Mouse (Mus musculus) thymus, postnatal 0 days (tissue): Measurements from ENCODE around the gene Cox17. TPM values are rescaled to one million over a fixed set of nuclear protein-coding genes. Genes with fewer than 3 reads are reported as not detected.
A peak's percentile ranks its signal among the peaks of the same experiment; 100 is the strongest.

Experiments used
- DNase-seq: peaks from one replicate; pipeline ENCODE4 v3.0.0-alpha.2; 2015; ENCODE audit warnings: low spot score
- polyA plus RNA-seq: library from polyadenylated mRNA; unstranded; fragments of >200 nt; fragmentation: Nextera tagmentation; extraction: Ambion mirVana; gene quantifications from 2 replicates; pipeline ENCODE4 v1.2.1, GENCODE M21; 2015

Gene Cox17
- polyA plus RNA-seq, 1 experiment from 2014 or later, result 322 TPM

DNA sequence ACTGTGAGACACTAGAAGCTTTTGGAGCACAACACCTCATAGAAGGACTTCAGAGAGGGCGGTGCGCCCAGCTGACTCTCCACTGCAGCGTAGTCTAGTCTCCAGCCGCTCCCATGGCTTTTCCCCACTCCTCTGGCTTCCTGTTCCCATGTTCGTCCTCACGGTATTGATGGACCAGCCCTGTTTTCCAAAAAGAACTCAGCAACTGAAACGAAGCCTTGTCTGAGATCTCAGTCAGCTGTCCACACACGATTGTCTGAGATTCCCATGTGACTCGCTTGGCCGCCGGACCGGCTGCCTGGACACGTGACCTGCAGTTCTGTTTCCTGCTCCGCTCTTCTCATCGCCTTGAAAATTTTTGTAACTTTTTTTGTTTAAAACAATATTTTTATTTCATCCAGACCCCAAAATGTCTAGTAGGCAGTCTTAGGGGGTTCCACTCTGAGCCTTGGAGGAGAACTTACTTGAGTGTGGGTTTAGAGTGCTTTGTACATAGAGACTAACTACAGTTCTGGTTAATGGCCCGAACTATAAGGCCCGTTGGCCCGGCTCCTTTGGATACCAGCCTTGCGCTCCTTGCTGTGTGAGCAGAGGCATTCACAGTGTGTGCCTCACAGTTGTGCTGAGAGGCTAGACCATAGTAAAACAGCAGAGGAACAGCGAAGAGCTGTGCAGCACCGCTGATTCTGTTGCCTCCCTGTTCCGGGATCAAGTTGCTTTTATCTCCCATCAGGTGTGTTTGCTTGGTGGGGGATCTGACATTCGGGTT is 45.5 kb downstream of the Cox17 start:
- DNase-seq, result no peak

DNA sequence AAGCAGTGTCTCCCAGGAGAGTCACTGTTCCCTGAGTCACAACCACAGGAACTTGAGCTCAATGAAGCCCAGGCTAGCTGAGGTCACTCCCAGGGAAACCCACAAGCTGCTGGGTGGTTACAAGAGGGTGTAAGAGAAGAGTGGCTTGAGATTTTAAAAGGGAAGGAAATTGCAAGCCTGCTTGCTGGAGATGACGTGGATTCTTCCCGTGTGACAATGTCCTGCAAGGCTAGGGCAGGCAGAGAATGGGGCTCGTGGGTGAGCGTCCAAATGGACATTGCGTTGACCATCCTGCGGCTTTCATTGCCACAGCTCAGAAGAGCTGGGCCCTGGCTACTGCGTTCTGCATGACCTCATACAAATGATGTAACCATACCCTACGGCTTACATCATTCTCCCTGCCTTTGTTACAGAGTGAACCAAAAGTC is 47.4 kb downstream of the Cox17 start:
- DNase-seq, result no peak

DNA sequence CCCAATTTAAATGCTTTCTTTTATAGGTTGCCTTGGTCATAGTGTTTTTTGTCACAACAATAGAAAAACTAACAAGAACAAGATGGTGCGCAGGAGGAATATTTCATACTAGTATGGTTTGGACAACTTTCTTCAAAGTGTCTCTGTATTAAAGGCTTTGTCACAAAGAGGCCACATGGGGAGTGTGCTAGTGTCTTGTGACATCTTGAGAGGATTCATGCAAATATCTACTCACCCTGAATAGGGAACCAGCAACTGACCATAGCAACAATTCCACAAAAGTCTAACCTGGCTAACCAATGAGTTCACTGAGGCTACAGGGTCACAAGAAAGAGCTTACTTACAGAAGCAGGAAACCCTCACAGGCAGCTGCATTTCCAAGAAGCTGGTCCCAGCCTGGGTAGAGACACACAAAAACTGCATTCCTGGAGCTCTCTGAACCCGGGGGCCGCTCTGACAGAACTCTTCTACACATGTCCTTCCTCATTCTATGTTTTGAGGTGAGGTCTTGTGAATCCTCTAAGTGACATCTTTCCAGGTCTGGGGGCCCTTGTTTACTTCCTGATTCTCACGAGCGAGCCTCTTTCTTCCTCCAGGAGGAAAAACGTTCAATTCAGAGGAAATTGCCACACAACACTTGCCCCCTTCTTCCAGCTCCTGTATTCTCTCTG is 48.4 kb downstream of the Cox17 start:
- no peak for DNase-seq

DNA sequence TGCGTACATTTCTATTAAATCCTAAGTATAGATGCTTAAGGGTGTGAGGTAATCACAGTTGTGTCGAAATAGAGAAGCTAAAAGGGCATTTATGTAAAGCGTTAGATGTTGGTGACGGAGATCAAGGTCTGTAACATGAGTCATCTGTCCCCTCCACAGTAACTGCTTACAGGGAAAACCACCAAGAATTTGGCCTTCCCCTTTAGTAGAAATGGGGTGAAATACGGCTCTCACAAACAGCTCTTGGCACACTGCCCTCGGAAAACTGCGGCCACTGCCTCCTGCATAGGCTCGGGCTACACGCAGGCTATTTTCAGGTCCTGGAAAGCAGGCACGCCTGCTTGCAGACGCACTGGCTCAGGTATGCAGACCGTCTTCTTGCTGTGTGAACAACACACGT is 49.4 kb downstream of the Cox17 start:
- DNase-seq, result no peak

GRCm38 (mm10) chr16:38398266-38398665 is 51.5 kb downstream of the Cox17 start:
- no peak for DNase-seq

DNA sequence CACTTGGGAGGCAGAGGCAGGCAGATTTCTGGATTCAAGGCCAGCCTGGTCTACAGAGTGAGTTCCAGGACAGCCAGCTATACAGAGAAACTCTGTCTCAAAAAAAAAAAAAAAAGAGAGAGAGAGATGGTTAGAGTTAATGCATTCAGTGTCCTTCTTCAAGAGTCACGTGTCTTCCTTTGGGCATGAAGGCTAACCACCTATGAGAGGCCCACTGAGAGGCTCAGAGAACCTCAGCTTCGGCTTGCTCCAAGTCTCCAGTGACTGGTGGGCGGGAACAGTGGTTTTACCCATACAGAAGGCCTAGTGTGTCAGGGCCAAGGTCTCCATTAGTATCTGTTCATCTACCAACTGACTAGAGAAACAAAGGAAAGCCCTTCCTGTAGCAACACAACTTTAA is 52.3 kb downstream of the Cox17 start:
- DNase-seq, result no peak

DNA sequence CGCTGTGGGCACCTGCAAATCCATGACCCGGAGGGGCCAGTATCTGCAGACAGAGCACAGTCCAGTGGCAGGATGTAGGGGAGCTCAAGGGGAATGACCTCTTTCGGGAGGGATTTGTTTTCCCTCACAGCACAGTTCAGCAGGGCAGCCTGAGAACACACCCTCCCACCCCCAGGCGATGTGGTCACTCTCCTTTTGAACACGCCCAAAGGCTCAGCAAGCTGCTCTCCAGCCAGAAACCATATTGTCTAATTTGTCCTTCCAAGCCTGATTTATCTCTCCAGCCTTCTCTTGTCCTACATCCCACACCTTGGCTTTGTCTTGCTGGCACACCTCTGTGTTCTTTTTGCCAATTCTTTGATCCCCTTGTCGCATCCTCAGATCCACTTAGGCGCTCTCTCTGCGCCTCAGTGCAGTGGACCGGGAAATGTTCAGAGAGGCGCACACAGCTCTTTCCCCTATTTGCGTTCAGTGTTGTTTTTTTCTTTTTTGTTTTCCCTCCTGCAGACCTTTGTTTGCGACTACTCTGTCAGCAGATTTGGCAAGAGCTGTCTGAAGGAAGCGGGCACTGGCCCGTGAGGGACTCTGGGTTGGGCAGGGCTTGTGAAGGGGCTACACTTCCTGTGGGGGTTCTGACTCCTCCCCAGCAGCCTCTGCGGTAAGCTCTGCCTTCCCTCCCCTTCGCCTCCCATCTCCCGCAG is 52.9 kb downstream of the Cox17 start:
- DNase-seq, result peak; percentile 70

DNA sequence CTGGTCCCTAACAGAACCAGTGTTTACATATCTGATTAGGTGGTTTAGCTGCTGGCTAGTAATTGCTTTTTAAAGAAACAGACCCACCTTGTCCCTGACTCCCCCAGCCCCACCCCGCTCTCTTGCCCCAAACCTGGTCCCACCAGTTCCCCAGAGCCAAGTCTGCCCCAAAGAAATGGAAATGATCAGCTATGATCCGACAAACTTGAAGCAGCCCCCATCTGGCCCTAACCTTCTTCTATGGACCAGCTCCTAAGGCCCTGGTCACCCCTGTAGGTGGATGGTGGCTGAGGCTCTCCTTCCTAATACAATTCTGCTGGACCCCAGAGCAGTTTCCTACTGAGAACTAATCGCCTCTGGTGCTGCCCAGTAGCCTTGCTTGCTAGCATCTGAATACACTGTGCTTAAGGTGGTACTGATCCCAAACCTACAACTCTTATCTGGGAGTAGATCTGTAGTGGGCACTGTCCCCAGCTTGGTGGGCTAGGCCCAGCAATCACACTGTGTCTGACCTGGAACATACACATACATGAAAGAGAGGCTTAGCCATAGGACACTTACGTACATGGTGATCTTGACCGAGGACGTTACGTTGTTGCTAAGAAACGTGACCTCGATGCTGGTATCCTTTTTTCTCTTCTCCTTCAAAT is 53.6 kb downstream of the Cox17 start:
- DNase-seq, result no peak

GRCm38 (mm10) chr16:38401468-38401867 is 54.7 kb downstream of the Cox17 start:
- no peak for DNase-seq

Other genes with a start within 250 kb of the Cox17 start
- 0.05 TPM in 1 of 2 replicates, not detected in the other for gene Nr1i2, start 52.2 kb upstream of the Cox17 start, polyA plus RNA-seq
- 0.10 and 0.20 TPM in 2 replicates for gene Maats1, start 4.8 kb upstream of the Cox17 start, polyA plus RNA-seq
- gene Gm21987, start within 50 bp of the Cox17 start, polyA plus RNA-seq, result not detected in 2 replicates
- 0.30 and 0.87 TPM in 2 replicates for gene Popdc2, start 15.2 kb downstream of the Cox17 start, polyA plus RNA-seq
- 2.2 and 2.8 TPM in 2 replicates for gene Pla1a, start 86.2 kb downstream of the Cox17 start, polyA plus RNA-seq
- 90.2 and 91.5 TPM in 2 replicates for gene Adprh, start 105.7 kb downstream of the Cox17 start, polyA plus RNA-seq
- 0.72 and 0.82 TPM in 2 replicates for gene Cd80, start 108.6 kb downstream of the Cox17 start, polyA plus RNA-seq
- 29.4 and 30.1 TPM in 2 replicates for gene Timmdc1, start 175.7 kb downstream of the Cox17 start, polyA plus RNA-seq
- gene Poglut1, start 203.3 kb downstream of the Cox17 start, polyA plus RNA-seq, result 25.3 and 28.4 TPM in 2 replicates
- gene Tmem39a, start 211.7 kb downstream of the Cox17 start, polyA plus RNA-seq, result 47.5 and 56.5 TPM in 2 replicates